Mouse (Mus musculus) forebrain, postnatal 0 days (tissue): ENCODE results near the gene Tmcc2. TPM values are rescaled to one million over a fixed set of nuclear protein-coding genes. Genes with fewer than 3 reads are reported as not detected.

Experiments
- ATAC-seq: fragments of 200-750 bp; cut with Nextera tagmentation; 2 replicates; pipeline ENCODE4 v1.8.0; 2017; ENCODE audit warnings: mild to moderate bottlenecking, moderate library complexity
- DNase-seq: peaks from one replicate; pipeline ENCODE4 v3.0.0-alpha.2; 2015
- H3K27ac ChIP-seq: fragments of 300-500 bp; sonication (generic); 2 replicates; pipeline ENCODE4 v1.5.1; 2014; ENCODE audit warnings: low read depth, mild to moderate bottlenecking, antibody characterized with exemption, low read length, moderate library complexity, mixed read lengths
- H3K27me3 ChIP-seq: fragments of 300-500 bp; sonication (generic); 2 replicates; pipeline ENCODE4 v1.6.1; 2014; ENCODE audit warnings: mild to moderate bottlenecking, low read length, mixed read lengths; ENCODE audit not compliant: insufficient read depth
- H3K36me3 ChIP-seq: fragments of 300-500 bp; sonication (generic); 2 replicates; pipeline ENCODE4 v1.6.1; 2014; ENCODE audit warnings: mild to moderate bottlenecking, moderate library complexity; ENCODE audit not compliant: insufficient read depth
- H3K4me1 ChIP-seq: fragments of 300-500 bp; sonication (generic); 2 replicates; pipeline ENCODE4 v1.6.1; 2014; ENCODE audit warnings: antibody characterized with exemption; ENCODE audit not compliant: insufficient read depth
- H3K4me2 ChIP-seq: fragments of 300-500 bp; sonication (generic); 2 replicates; pipeline ENCODE4 v1.6.1; 2014; ENCODE audit warnings: low read depth, mild to moderate bottlenecking, moderate library complexity
- H3K4me3 ChIP-seq: fragments of 300-500 bp; sonication (generic); 2 replicates; pipeline ENCODE4 v1.5.1; 2014; ENCODE audit warnings: low read depth, low read length, mixed read lengths
- H3K9ac ChIP-seq: fragments of 300-500 bp; sonication (generic); 2 replicates; pipeline ENCODE4 v1.6.1; 2014; ENCODE audit warnings: mild to moderate bottlenecking
- H3K9me3 ChIP-seq: fragments of 300-500 bp; sonication (generic); 2 replicates; pipeline ENCODE4 v1.6.1; 2016; ENCODE audit warnings: low read length
- CTCF ChIP-seq: sonication (generic); IDR thresholded peaks from 2 replicates; pipeline ENCODE4 v1.5.1; 2016; ENCODE audit warnings: antibody characterized with exemption, control low read depth, low read depth
- WGBS: fragments of 180-500 bp; shearing (Covaris S2); extraction: QIAGEN DNeasy Blood & Tissue Kit; methylation state at CpG from one replicate; pipeline ENCODE4 v1.1.7; 2014; 5-methylcytosine and 5-hydroxymethylcytosine counted together
- polyA plus RNA-seq: library from polyadenylated mRNA; unstranded; fragments of >200 nt; fragmentation: Nextera tagmentation; extraction: Ambion mirVana; gene quantifications from 2 replicates; pipeline ENCODE4 v1.2.1, GENCODE M21; 2015
- total RNA-seq: library from RNA; depleted of rRNA; stranded (reverse); fragments of >200 nt; gene quantifications from 2 replicates; pipeline ENCODE4 v1.2.3, GENCODE M21; 2014

Gene Tmcc2
- total and polyA plus RNA-seq, 2 experiments from 2014 or later = 41.9 to 104 TPM

GRCm38 (mm10) chr1:132431716-132432115 is 40.6 kb upstream of the Tmcc2 start:
- Histone ChIP-seq H3K27ac (no peak overlapping the region; the same call in 1 of the 2 replicates), H3K9me3 (no peaks in the 10 kb centered on the region), H3K4me2 (no peak overlapping the region), H3K4me1 (no peaks in the 10 kb centered on the region), H3K9ac (no peak overlapping the region), H3K36me3 (0 out of 2 replicates have a peak, but pooled peaks cover 12% of the 10 kb centered on the region), H3K27me3 (no peaks in the 10 kb centered on the region), H3K4me3 (no peak overlapping the region)
- DNase-seq = peak; percentile 52
- TF ChIP-seq CTCF = no peak
- peak; percentile 54 for ATAC-seq
- WGBS = 42% methylated on average over 9 of the region's 9 CpGs

DNA sequence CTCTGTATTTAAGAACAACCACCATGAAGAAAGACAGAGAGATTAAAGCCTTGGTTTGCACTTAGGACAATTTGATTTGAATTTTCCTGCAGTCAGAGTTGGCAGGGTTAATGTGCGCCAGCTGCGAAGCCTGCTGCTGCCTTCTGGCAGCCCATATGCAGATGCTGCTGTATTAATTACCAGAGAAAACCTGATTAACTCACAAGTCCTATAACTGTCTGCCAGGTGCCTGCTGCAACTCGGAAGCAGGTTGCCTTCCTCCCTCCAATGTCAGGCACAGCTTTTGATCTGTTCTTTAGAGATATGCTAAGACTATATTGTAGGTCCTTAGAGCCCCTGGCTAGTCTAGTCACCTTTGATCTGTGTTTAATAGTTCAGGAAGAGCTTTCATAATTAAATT is 39.7 kb upstream of the Tmcc2 start:
- DNase-seq (peak; percentile 73), ATAC-seq (peak; percentile 75)
- Histone ChIP-seq H3K27ac (peak overlapping the region; percentile 40; the same call in 1 of the 2 replicates), H3K4me1 (0 out of 2 replicates have a peak, but pooled peaks cover 5% of the 10 kb centered on the region), H3K36me3 (0 out of 2 replicates have a peak, but pooled peaks cover 12% of the 10 kb centered on the region), H3K27me3 (no peaks in the 10 kb centered on the region), H3K9ac (no peak overlapping the region), H3K4me3 (no peak overlapping the region), H3K9me3 (no peaks in the 10 kb centered on the region), H3K4me2 (no peak overlapping the region)
- WGBS = 26% methylated on average over 3 of the region's 3 CpGs
- no peak for TF ChIP-seq CTCF

DNA sequence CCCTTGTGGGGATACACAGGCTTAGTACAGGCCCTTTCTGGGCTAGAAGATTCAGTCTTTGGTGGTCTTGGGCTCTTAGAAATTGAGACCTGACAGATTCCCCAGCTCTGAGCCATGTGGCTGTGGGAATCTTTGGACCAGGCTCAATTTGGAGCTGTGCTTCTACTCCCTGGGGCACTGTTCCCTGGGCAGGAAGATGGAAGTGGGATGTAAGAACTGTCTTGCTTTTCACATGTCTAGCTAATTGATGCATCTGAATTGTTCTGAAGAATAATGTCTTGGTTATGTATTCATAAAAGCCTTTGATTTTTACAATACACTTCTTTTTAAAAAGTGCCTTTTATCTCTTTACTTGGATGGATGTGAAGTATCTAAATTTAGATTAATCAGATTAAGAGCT is 34.5 kb upstream of the Tmcc2 start:
- H3K4me1 ChIP-seq = peaks cover 11% of the 10 kb centered on the region; the same call in 1 of the 2 replicates
- H3K27ac ChIP-seq = peak overlapping the region; percentile 69
- no peak overlapping the region for H3K4me3 ChIP-seq
- no peaks in the 10 kb centered on the region for H3K9me3 ChIP-seq
- H3K36me3 ChIP-seq = no peaks in the 10 kb centered on the region
- H3K27me3 ChIP-seq = no peaks in the 10 kb centered on the region
- H3K9ac ChIP-seq = no peak overlapping the region
- DNase-seq (no peak), ATAC-seq (peak; percentile 84)
- no peak for TF ChIP-seq CTCF
- no peak overlapping the region for H3K4me2 ChIP-seq

DNA sequence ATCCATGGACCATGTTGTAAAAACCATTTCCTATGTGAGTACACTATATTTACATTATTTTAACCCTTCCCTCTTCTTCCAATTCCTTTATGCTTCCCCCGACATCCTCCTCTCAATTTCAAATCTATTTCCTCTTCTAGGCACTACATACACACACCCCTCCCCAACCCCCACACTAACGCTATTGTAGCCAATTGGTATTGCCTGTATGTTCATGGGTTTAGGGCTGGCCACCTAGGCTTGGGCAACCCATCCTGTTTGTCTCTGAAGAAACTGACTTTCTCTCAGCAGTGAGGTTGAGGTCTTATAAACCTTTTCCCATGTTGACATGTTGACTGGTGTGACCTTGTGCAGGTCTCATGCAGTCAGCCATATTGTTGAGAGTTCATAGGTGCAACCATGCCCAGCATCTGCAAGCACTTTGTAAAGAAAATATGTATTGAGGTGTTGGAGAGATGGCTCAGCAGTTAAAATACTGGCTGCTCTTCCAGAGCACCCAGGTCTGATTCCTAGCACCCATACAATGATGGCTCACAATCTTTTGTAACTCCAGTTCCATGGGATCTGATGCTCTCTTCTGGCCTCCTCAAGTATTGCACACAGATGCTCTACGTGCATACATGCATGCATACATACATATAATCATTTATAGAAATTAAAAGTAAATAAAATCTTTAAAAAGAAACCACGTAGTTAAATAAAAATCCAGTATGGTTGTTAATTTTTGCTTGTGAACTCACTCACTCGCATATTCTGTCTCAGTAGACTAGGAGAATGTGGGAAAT is 32.0 kb upstream of the Tmcc2 start:
- H3K9ac ChIP-seq = no peak overlapping the region
- no peak for DNase-seq
- H3K4me3 ChIP-seq = no peak overlapping the region
- H3K9me3 ChIP-seq = no peaks in the 10 kb centered on the region
- H3K4me1 ChIP-seq = peaks cover 29% of the 10 kb centered on the region
- WGBS = 95% methylated on average over 5 of the region's 5 CpGs
- H3K27me3 ChIP-seq = no peaks in the 10 kb centered on the region
- H3K36me3 ChIP-seq = no peaks in the 10 kb centered on the region
- H3K4me2 ChIP-seq = no peak overlapping the region
- ATAC-seq = no peak
- TF ChIP-seq CTCF = no peak; the same call in 1 of the 2 replicates
- H3K27ac ChIP-seq = no peak overlapping the region

GRCm38 (mm10) chr1:132420662-132421061 is 29.6 kb upstream of the Tmcc2 start:
- no peaks in the 10 kb centered on the region for H3K9me3 ChIP-seq
- H3K27ac ChIP-seq = no peak overlapping the region
- H3K9ac ChIP-seq = no peak overlapping the region
- WGBS = 85% methylated on average over 7 of the region's 7 CpGs
- TF ChIP-seq CTCF = no peak
- H3K36me3 ChIP-seq = no peaks in the 10 kb centered on the region
- no peak overlapping the region for H3K4me3 ChIP-seq
- no peaks in the 10 kb centered on the region for H3K27me3 ChIP-seq
- ATAC-seq = no peak
- peaks cover 24% of the 10 kb centered on the region for H3K4me1 ChIP-seq
- H3K4me2 ChIP-seq = no peak overlapping the region
- no peak for DNase-seq

DNA sequence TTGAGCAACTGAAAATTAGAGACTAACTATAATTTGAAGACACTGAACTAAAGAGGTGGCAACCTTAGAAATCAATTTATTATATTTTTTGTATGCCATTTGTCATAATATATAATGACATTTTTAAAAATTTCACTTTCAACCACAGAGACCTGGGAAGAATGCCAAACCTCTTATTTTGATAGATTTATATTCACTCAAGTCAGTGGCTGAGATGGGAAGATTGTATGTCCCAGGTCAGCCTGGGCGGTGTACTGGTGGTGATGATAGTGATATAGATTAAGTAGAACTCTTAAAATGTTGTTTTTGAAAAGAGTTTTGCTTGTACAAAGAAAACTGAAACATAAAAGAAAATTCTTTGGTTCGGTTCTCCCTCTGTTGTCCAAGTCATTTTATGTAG is 29.1 kb upstream of the Tmcc2 start:
- H3K9me3 ChIP-seq = no peaks in the 10 kb centered on the region

GRCm38 (mm10) chr1:132417319-132418251 is 26.5 kb upstream of the Tmcc2 start, which contains the start of gene Dstyk:
Dstyk (plus strand) TSS chr1:132417555.
- H3K9me3 ChIP-seq = no peaks in the 10 kb centered on the region
- H3K36me3 ChIP-seq = no peaks in the 10 kb centered on the region
- peak; percentile 80 for TF ChIP-seq CTCF
- DNase-seq (peak; percentile 94), ATAC-seq (peak; percentile 99)
- peak within 1 kb of the TSS; percentile 90 for H3K27ac ChIP-seq
- WGBS = under 1% methylated on average over 83 of the region's 85 CpGs
- H3K27me3 ChIP-seq = no peaks in the 10 kb centered on the region
- H3K4me3 ChIP-seq = peak within 1 kb of the TSS; percentile 91
- H3K4me2 ChIP-seq = peak within 1 kb of the TSS; percentile 68
- H3K4me1 ChIP-seq = peaks cover 18% of the 10 kb centered on the region
- H3K9ac ChIP-seq = peak within 1 kb of the TSS; percentile 84

More for the DNA sequence above, 29.1 kb upstream of the Tmcc2 start:
- no peaks in the 10 kb centered on the region for H3K27me3 ChIP-seq
- H3K4me1 ChIP-seq = peaks cover 20% of the 10 kb centered on the region
- no peak for ATAC-seq
- H3K4me3 ChIP-seq = no peak overlapping the region
- 63% methylated on average over 2 of the region's 2 CpGs for WGBS
- H3K27ac ChIP-seq = no peak overlapping the region
- H3K36me3 ChIP-seq = no peaks in the 10 kb centered on the region
- DNase-seq = no peak
- no peak overlapping the region for H3K4me2 ChIP-seq
- TF ChIP-seq CTCF = no peak
- no peak overlapping the region for H3K9ac ChIP-seq
